Comparison of ENCODE assay signal across 8 mouse cellular contexts in genomic region chr19:29362173-29362930, GRCm38 (mm10). TPM values are rescaled to one million over a fixed set of nuclear protein-coding genes. Genes with fewer than 3 reads are reported as not detected.
DNase-seq lines count a peak whose midpoint lies in the region; ATAC-seq and TF ChIP-seq lines count a peak whose summit lies in the region.

No protein-coding gene starts in this region.

- H3K9me3 ChIP-seq in heart, embryonic 14.5 days (ENCODE audit: control insufficient read depth, low read length): no peaks in the 10 kb centered on the region
- no peaks in the 10 kb centered on the region for H3K9me3 ChIP-seq in G1E (replicated peaks)
- no peaks in the 10 kb centered on the region for H3K9me3 ChIP-seq in heart, postnatal 0 days (replicated peaks; ENCODE audit: control insufficient read depth, low read length)
- H3K9me3 ChIP-seq in midbrain, embryonic 10.5 days (replicated peaks): no peaks in the 10 kb centered on the region

- H3K4me1 ChIP-seq in heart, embryonic 14.5 days (ENCODE audit: control insufficient read depth in 2 of 2, insufficient read depth in 2 of 2, low read length in 2 of 2): peaks cover under 1 to 13% of the 10 kb centered on the region in 2 experiments; a peak in 1 of 4 replicates
- peaks cover 53% of the 10 kb centered on the region for H3K4me1 ChIP-seq in G1E (ENCODE audit: insufficient read depth, low read depth, low read length)
- H3K4me1 ChIP-seq in heart, postnatal 0 days (ENCODE audit: control insufficient read depth, insufficient read depth): peaks cover 6% of the 10 kb centered on the region; the same call in 1 of the 2 replicates
- peaks cover 25% of the 10 kb centered on the region for H3K4me1 ChIP-seq in midbrain, embryonic 10.5 days

- peaks cover 13% of the 10 kb centered on the region; the same call in 1 of the 2 replicates for H3K36me3 ChIP-seq in heart, embryonic 14.5 days (ENCODE audit: control insufficient read depth, insufficient read depth, low read length)
- peaks cover 39% of the 10 kb centered on the region for H3K36me3 ChIP-seq in G1E (replicated peaks)
- no peaks in the 10 kb centered on the region for H3K36me3 ChIP-seq in heart, postnatal 0 days (replicated peaks; ENCODE audit: control insufficient read depth, insufficient read depth, low read length)
- no peaks in the 10 kb centered on the region for H3K36me3 ChIP-seq in midbrain, embryonic 10.5 days

- no peak for ATAC-seq in heart, embryonic 14.5 days (ENCODE audit: insufficient number of reproducible peaks, insufficient read depth, low FRiP score, low read depth)
- no peak for ATAC-seq in G1E (ENCODE audit: extremely low read depth, insufficient number of reproducible peaks, low FRiP score, poor library complexity, severe bottlenecking)
- 0 out of 2 replicates have a peak, but pooled peaks have one; percentile 25 for ATAC-seq in heart, postnatal 0 days (ENCODE audit: insufficient read depth, low read depth)
- no peak for ATAC-seq in activated CD4-positive, CD25-positive, alpha-beta regulatory T cell, adult 4 months

- intact Hi-C loops in heart, postnatal 14 days (cut with DNase I): loop anchor here (5.0 kb wide), 1 partner anchor 200 kb away; no protein-coding TSS in a partner anchor

- 35% methylated on average over 13 of the region's 13 CpGs for WGBS in heart, embryonic 14.5 days
- WGBS in heart, postnatal 0 days: 37% methylated on average over 13 of the region's 13 CpGs
- WGBS in midbrain, embryonic 10.5 days: 53% methylated on average over 13 of the region's 13 CpGs

- TF ChIP-seq EP300 in heart, postnatal 0 days (IDR thresholded peaks at IDR 0.05; ENCODE audit: low read depth): no peak

- H3K9ac ChIP-seq in heart, embryonic 14.5 days (ENCODE audit: low read length): peak overlapping the region; percentile 76
- H3K9ac ChIP-seq in heart, postnatal 0 days (replicated peaks; ENCODE audit: low read depth, low read length): peak overlapping the region; percentile 72; the same call in 1 of the 2 replicates

- no peak overlapping the region for H3K27ac ChIP-seq in heart, embryonic 14.5 days (replicated peaks in 1 of 2; ENCODE audit: control insufficient read depth in 1 of 2, insufficient read depth in 1 of 2, low read depth in 2 of 2, low read length in 2 of 2)
- H3K27ac ChIP-seq in heart, postnatal 0 days (ENCODE audit: low read depth): no peak overlapping the region
- peak overlapping the region; percentile 81 for H3K27ac ChIP-seq in midbrain, embryonic 10.5 days (replicated peaks)

- peak overlapping the region; percentile 61 to 68 for H3K4me3 ChIP-seq in heart, embryonic 14.5 days (ENCODE audit: control insufficient read depth in 1 of 2, insufficient read depth in 1 of 2, low read depth in 1 of 2, low read length in 2 of 2)
- peak overlapping the region; percentile 82 for H3K4me3 ChIP-seq in G1E (ENCODE audit: low read depth, low read length)
- peak overlapping the region; percentile 79 for H3K4me3 ChIP-seq in heart, postnatal 0 days (ENCODE audit: low read depth, low read length)
- peak overlapping the region; percentile 64 for H3K4me3 ChIP-seq in midbrain, embryonic 10.5 days

- no peak for TF ChIP-seq CTCF in G1E (IDR thresholded peaks at IDR 0.05; ENCODE audit: low read depth, low read length)
- no peak for TF ChIP-seq CTCF in heart, postnatal 0 days (IDR thresholded peaks at IDR 0.05; ENCODE audit: low read depth)

- no peaks in the 10 kb centered on the region for H3K27me3 ChIP-seq in heart, embryonic 14.5 days (ENCODE audit: control insufficient read depth, insufficient read depth, low read length)
- no peaks in the 10 kb centered on the region for H3K27me3 ChIP-seq in G1E (ENCODE audit: insufficient read depth, low read length)
- H3K27me3 ChIP-seq in heart, postnatal 0 days (ENCODE audit: control insufficient read depth, insufficient read depth, low read length): no peaks in the 10 kb centered on the region
- H3K27me3 ChIP-seq in midbrain, embryonic 10.5 days (ENCODE audit: low read depth, poor library complexity, severe bottlenecking): peaks cover 24% of the 10 kb centered on the region; the same call in 1 of the 2 replicates

- peak overlapping the region; percentile 69 for H3K4me2 ChIP-seq in heart, embryonic 14.5 days (ENCODE audit: low read length)
- H3K4me2 ChIP-seq in heart, postnatal 0 days (ENCODE audit: low read depth, low read length): peak overlapping the region; percentile 94

- DNase-seq in heart, postnatal 14 days: no peak
- no peak for DNase-seq in G1E (ENCODE audit: low spot score)
- peak; percentile 16 for DNase-seq in heart, postnatal 0 days (ENCODE audit: low spot score)
- no peak for DNase-seq in midbrain, embryonic 10.5 days (ENCODE audit: low spot score)
- DNase-seq in cerebellum, adult 9-10 months: no peak
- DNase-seq in gastrocnemius, adult 18-20 months (ENCODE audit: low spot score): no peak

RNA-seq across cellular contexts. Expression of gene Plgrkt, which starts 4.8 kb away (rescaled TPM):
- 44.6 and 45.9 TPM in 2 replicates for polyA plus RNA-seq in heart, embryonic 14.5 days (2014; fragmentation: Nextera tagmentation; extraction: Ambion mirVana)
- 10 to 100 TPM; 28.9 to 30.4 TPM for total RNA-seq in heart, postnatal 14 days (2021)
- total RNA-seq in G1E (2014; fragmentation: Nextera tagmentation) (179 and 190 TPM in 2 replicates), G1E (2017) (439 and 475 TPM in 2 replicates)
- 38.2 and 39.8 TPM in 2 replicates for polyA plus RNA-seq in G1E (2012)
- 9.8 and 55.6 TPM in 2 replicates for total RNA-seq in heart, postnatal 0 days (2014; rRNA removed; ENCODE audit: low replicate concordance)
- 53.5 and 60.3 TPM in 2 replicates for polyA plus RNA-seq in heart, postnatal 0 days (2015; fragmentation: Nextera tagmentation; extraction: Ambion mirVana)
- 40.4 and 43.8 TPM in 2 replicates for polyA plus RNA-seq in midbrain, embryonic 10.5 days (2016; fragmentation: Nextera tagmentation; extraction: Ambion mirVana)
- 100 to 1,000 TPM; 216 to 219 TPM for polyA plus RNA-seq in activated CD4-positive, CD25-positive, alpha-beta regulatory T cell, adult 4 months (2017; shearing (Covaris generic))
- total RNA-seq in gastrocnemius, adult 18-20 months (2021): 10 to 100 TPM; 18.8 to 20.4 TPM

RNA-seq across cellular contexts. Expression of gene Cd274, which starts 4.9 kb away (rescaled TPM):
- 0.32 and 0.36 TPM in 2 replicates for polyA plus RNA-seq in heart, embryonic 14.5 days (2014; fragmentation: Nextera tagmentation; extraction: Ambion mirVana)
- total RNA-seq in heart, postnatal 14 days (2021): 1 to 10 TPM in 1 of 2 experiments, under 1 TPM in 1; 0.84 to 1.5 TPM
- 15.1 and 18.4 TPM in 2 replicates for total RNA-seq in G1E (2014; fragmentation: Nextera tagmentation)
- total RNA-seq in G1E (2017): 37.1 and 40.8 TPM in 2 replicates
- 0.29 and 0.56 TPM in 2 replicates for polyA plus RNA-seq in G1E (2012)
- total RNA-seq in heart, postnatal 0 days (2014; rRNA removed; ENCODE audit: low replicate concordance): 0.04 and 1.8 TPM in 2 replicates
- polyA plus RNA-seq in heart, postnatal 0 days (2015; fragmentation: Nextera tagmentation; extraction: Ambion mirVana): 0.23 and 0.44 TPM in 2 replicates
- polyA plus RNA-seq in midbrain, embryonic 10.5 days (2016; fragmentation: Nextera tagmentation; extraction: Ambion mirVana): 0.29 and 0.38 TPM in 2 replicates
- polyA plus RNA-seq in activated CD4-positive, CD25-positive, alpha-beta regulatory T cell, adult 4 months (2017; shearing (Covaris generic)): 10 to 100 TPM; 37.7 to 48.6 TPM
- total RNA-seq in gastrocnemius, adult 18-20 months (2021): 1 to 10 TPM in 1 of 2 experiments, under 1 TPM in 1; 0.43 to 2.5 TPM

RNA-seq across cellular contexts. Expression of gene Rln1, which starts 27.9 kb away (rescaled TPM):
- 0.20 TPM in 1 of 2 replicates, not detected in the other for polyA plus RNA-seq in heart, embryonic 14.5 days (2014; fragmentation: Nextera tagmentation; extraction: Ambion mirVana)
- not detected for total RNA-seq in heart, postnatal 14 days (2021)
- total RNA-seq in G1E (2014; fragmentation: Nextera tagmentation): not detected in 2 replicates
- total RNA-seq in G1E (2017): 0.06 and 0.11 TPM in 2 replicates
- polyA plus RNA-seq in G1E (2012): not detected in 2 replicates
- total RNA-seq in heart, postnatal 0 days (2014; rRNA removed; ENCODE audit: low replicate concordance): 1.1 TPM in 1 of 2 replicates, not detected in the other
- 0.31 TPM in 1 of 2 replicates, not detected in the other for polyA plus RNA-seq in heart, postnatal 0 days (2015; fragmentation: Nextera tagmentation; extraction: Ambion mirVana)
- 0.57 and 1.3 TPM in 2 replicates for polyA plus RNA-seq in midbrain, embryonic 10.5 days (2016; fragmentation: Nextera tagmentation; extraction: Ambion mirVana)
- not detected for polyA plus RNA-seq in activated CD4-positive, CD25-positive, alpha-beta regulatory T cell, adult 4 months (2017; shearing (Covaris generic))
- total RNA-seq in gastrocnemius, adult 18-20 months (2021): not detected

RNA-seq across cellular contexts. Expression of gene Insl6, which starts 37.2 kb away (rescaled TPM):
- 3.8 and 4.0 TPM in 2 replicates for polyA plus RNA-seq in heart, embryonic 14.5 days (2014; fragmentation: Nextera tagmentation; extraction: Ambion mirVana)
- under 1 TPM in 1 of 2 experiments, not detected in 1; 0.32 TPM for total RNA-seq in heart, postnatal 14 days (2021)
- total RNA-seq in G1E (2014; fragmentation: Nextera tagmentation) (1.1 TPM in 1 of 2 replicates, not detected in the other), G1E (2017) (4.2 and 4.8 TPM in 2 replicates)
- 0.17 and 0.35 TPM in 2 replicates for polyA plus RNA-seq in G1E (2012)
- total RNA-seq in heart, postnatal 0 days (2014; rRNA removed; ENCODE audit: low replicate concordance): 3.0 and 5.6 TPM in 2 replicates
- polyA plus RNA-seq in heart, postnatal 0 days (2015; fragmentation: Nextera tagmentation; extraction: Ambion mirVana): 3.0 and 3.3 TPM in 2 replicates
- 5.4 and 8.9 TPM in 2 replicates for polyA plus RNA-seq in midbrain, embryonic 10.5 days (2016; fragmentation: Nextera tagmentation; extraction: Ambion mirVana)
- polyA plus RNA-seq in activated CD4-positive, CD25-positive, alpha-beta regulatory T cell, adult 4 months (2017; shearing (Covaris generic)): 10 to 100 TPM; 23.8 to 28.8 TPM
- not detected for total RNA-seq in gastrocnemius, adult 18-20 months (2021)

RNA-seq across cellular contexts. Expression of gene Pdcd1lg2, which starts 48.4 kb away (rescaled TPM):
- polyA plus RNA-seq in heart, embryonic 14.5 days (2014; fragmentation: Nextera tagmentation; extraction: Ambion mirVana): not detected in 2 replicates
- total RNA-seq in heart, postnatal 14 days (2021): not detected
- total RNA-seq in G1E (2014; fragmentation: Nextera tagmentation): 2.0 and 2.5 TPM in 2 replicates
- 8.8 and 10.5 TPM in 2 replicates for total RNA-seq in G1E (2017)
- 0.10 and 0.16 TPM in 2 replicates for polyA plus RNA-seq in G1E (2012)
- total RNA-seq in heart, postnatal 0 days (2014; rRNA removed; ENCODE audit: low replicate concordance): not detected in 2 replicates
- polyA plus RNA-seq in heart, postnatal 0 days (2015; fragmentation: Nextera tagmentation; extraction: Ambion mirVana): 0.18 TPM in 1 of 2 replicates, not detected in the other
- not detected in 2 replicates for polyA plus RNA-seq in midbrain, embryonic 10.5 days (2016; fragmentation: Nextera tagmentation; extraction: Ambion mirVana)
- polyA plus RNA-seq in activated CD4-positive, CD25-positive, alpha-beta regulatory T cell, adult 4 months (2017; shearing (Covaris generic)): 10 to 100 TPM; 17.2 to 23.0 TPM
- total RNA-seq in gastrocnemius, adult 18-20 months (2021): not detected

Comparison
In these comparisons a context has a peak if more than half of its experiments do, and no peak if none do; other contexts are left out.
1. RNA of gene Cd274, which starts 4.9 kb away (polyA plus RNA-seq): 37.7 to 48.6 TPM in activated CD4-positive, CD25-positive, alpha-beta regulatory T cell, adult 4 months; 0.29 to 0.56 TPM in G1E, 0.29 to 0.38 TPM in midbrain, embryonic 10.5 days, 0.32 to 0.36 TPM in heart, embryonic 14.5 days and 0.23 to 0.44 TPM in heart, postnatal 0 days; every median in the first group is over 10 times any median in the second.
2. Peak in every context shown above with its lines, with median percentiles within 50 percentile points of each other: H3K4me3 ChIP-seq.